Mouse (Mus musculus): ENCODE results near the gene Ctc1.

Ctc1 gene

DNA sequence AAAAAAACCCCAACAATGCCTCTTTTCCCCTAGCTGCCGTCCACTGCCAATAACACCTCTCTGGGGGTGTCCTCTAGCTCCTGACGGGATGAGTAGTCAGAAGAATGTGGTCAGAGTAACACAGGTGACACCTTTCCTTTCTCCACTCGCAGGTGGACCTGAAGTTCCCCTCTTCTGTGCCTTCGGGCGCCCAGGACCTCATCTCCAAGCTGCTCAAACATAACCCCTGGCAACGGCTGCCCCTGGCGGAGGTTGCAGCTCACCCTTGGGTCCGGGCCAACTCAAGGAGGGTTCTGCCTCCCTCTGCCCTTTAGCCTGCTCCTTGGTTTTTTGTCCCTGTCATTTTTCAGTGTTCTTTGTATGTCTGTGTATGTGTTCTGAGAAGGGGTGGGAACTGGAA lies 35.0 kb downstream of the Ctc1 start:
- no peak for DNase-seq (ENCODE audit: low spot score)

GRCm38 (mm10) chr11:69051771-69052170 lies 36.1 kb downstream of the Ctc1 start:
- no peak for DNase-seq (ENCODE audit: low spot score)

DNA sequence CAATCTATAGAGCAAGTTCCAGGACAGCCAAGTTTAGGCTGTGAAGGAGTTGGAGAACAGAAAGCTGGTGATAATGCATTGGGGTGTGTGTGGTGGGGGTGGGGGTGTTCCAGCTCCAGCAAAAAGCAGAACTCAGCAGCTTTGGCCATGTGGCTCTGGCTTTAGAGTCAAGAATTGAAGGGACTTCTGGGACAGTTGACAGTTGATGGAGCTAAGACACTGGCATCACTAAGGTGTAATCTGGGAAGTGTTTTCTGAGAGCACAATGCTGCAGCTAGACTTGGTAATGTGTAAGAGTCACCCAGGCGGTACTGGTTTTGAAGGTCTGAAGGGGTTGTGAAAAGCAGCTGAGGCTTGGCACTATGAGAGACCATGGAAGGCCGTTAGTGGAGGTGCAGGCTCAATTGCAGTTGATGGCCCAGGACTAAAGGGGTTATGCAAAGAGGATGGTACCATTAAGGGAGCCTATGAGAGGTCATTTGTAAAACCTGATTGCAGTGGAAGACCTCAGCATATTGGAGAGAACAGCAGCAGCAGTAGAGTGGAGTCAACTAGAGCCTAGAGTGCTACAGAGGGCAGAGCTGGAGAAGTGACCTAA lies 37.2 kb downstream of the Ctc1 start:
- no peak for DNase-seq (ENCODE audit: low spot score)

GRCm38 (mm10) chr11:69053848-69054247 lies 38.1 kb downstream of the Ctc1 start:
- no peak for DNase-seq (ENCODE audit: low spot score)

DNA sequence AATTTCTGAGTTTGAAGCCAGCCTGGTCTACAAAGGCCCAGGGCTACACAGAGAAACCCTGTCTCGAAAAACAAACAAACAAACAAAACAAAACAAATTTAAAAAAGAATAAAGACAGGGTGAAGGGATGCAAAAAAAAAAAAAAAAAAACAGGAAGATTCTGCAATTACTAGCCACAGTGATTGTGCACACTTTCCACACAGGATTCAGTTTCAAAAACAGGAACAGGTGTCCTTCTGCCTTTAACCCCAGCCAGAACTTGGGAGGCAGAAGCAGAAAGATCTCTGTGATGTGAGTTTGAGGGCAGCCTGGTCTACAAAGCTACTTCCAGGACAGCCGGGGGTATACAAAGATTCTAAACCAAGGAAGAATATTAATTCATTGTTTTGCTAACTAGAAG lies 42.6 kb downstream of the Ctc1 start:
- no peak for DNase-seq (ENCODE audit: low spot score)

GRCm38 (mm10) chr11:69058729-69059356 lies 43.1 kb downstream of the Ctc1 start:
- no peak for DNase-seq (ENCODE audit: low spot score)

GRCm38 (mm10) chr11:69059357-69059974 lies 43.8 kb downstream of the Ctc1 start, which contains the start of gene Borcs6:
Gene Borcs6, plus strand, starts transcription at chr11:69059717.
- peak; percentile 93 for DNase-seq (ENCODE audit: low spot score)

GRCm38 (mm10) chr11:69059975-69060411 lies 44.3 kb downstream of the Ctc1 start:
- DNase-seq (ENCODE audit: low spot score) = no peak

- peak; percentile 49 for DNase-seq (ENCODE audit: low spot score)
Observed at GRCm38 (mm10) chr11:69060448-69061254, 44.9 kb downstream of the Ctc1 start.

DNA sequence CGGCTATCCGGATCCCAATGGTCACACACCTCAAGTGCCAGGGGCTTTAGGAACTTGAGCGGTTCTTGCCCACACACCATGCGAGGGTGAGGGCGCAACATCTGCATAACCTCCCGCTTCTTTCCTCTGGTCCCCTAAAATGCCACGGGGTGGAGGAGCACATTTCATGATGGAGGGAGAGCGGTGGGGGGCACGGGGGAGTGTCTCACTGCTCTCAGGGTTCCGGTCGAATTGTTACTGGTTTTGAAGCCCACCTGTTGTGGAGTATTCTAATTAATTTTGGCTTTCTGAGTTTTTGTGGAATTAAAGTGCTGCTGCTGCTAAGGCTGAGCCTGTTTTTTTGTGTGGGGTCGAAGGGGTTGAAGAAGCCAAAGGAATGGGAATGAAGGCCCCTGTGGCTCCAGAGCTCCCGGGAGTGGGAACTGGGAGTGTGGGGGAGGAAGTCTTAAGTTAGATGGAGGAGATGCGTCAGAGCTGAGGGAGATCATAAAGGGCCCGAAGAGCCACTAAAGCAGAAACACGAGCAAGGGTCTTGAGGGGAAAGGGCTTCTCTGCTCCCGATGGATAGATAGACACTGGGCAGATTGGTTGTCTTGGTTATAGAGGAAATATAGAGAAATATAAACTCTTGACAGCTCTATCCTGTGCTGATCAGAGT lies 45.7 kb downstream of the Ctc1 start:
- DNase-seq (ENCODE audit: low spot score) = no peak

DNA sequence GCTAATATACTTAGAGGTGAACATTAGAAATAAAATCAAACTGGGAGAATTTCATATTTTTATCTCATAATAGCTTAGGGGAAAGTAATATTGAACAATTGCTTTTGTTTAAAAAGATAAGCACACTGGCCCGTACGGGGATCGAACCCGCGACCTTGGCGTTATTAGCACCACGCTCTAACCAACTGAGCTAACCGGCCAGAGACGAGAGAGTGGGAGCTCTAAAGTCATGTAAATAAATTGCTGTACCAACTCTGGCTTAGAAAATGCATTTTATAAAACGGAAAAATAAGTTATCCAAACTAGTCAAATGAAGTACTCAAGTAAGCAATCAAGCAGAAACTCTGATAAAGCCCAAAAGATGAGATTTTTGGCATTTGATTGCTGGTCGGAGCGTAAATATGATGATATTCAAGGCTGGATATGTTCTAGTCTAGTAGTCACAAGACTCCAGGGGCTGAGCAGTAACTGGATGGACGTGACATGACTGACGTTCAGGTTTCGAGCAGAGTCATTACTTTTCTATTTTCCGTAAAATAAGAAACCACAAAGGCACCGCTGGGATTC lies 46.6 kb downstream of the Ctc1 start:
- peak; percentile 57 for DNase-seq (ENCODE audit: low spot score)

GRCm38 (mm10) chr11:69062761-69063224 lies 47.1 kb downstream of the Ctc1 start:
- peak; percentile 94 for DNase-seq (ENCODE audit: low spot score)

DNA sequence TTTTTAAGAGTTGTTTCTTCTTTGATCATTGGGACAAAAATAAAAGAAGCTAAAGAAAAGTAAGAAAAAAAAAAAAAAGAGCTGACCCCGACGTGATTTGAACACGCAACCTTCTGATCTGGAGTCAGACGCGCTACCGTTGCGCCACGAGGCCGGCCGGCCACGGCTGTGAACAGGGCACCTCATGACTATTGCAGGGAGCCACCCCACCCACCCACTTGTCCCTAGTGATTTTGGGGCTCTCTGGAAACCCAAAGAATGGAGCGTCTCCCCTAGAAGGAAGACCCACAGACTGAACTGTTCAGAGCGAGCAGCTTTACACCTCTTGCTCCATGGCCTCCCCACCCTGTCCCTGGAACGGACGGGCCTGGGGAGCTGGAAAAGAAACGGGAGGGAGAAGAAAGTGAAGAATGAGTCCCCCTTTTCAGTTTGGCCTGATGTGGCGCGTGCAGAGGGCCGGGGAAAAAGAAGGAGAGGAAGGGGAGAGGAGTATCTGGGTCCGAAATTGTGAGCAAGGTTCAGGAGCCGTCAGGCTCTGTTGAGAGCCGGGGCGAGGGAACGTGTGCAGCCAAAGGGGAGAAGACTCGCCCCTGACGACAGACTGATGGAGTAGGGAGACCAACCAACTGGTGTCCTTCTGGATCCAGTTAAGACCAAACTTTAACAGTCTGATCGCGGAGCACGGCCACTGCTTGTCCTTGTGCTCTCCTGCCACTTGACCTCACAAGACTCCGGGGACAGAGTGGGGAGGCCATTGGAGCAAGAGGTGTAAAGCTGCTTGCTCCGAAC lies 47.9 kb downstream of the Ctc1 start:
- peak; percentile 82 for DNase-seq (ENCODE audit: low spot score)

GRCm38 (mm10) chr11:69064259-69065133 lies 48.8 kb downstream of the Ctc1 start:
- no peak for DNase-seq (ENCODE audit: low spot score)

DNA sequence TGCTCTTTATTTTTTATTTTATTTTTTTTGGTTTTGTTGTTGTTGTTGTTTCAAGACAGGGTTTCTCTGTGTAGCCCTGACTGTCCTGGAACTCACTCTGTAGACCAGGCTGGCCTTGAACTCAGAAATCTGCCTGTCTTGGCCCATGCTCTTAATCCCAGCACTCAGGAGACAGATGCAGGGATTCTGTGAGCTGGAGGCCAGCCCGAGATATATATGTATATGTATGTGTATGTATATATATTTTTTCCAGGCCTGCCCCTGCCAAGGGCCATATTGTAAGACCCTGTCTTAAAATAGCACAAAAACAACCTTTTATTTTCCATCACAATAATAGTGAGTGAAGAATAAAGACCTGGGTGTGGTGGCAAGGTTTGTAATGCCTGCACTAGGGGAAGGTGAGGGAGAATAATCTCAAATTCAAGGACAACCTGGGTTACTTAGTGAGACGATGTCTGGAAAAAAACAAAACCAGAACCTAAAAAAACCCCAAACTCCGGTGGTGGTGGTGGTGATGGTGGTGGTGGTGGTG lies 49.7 kb downstream of the Ctc1 start:
- no peak for DNase-seq (ENCODE audit: low spot score)

GRCm38 (mm10) chr11:69066163-69066861 lies 50.6 kb downstream of the Ctc1 start:
- DNase-seq (ENCODE audit: low spot score) = no peak

GRCm38 (mm10) chr11:69066956-69067355 lies 51.2 kb downstream of the Ctc1 start:
- peak; percentile 89 for DNase-seq (ENCODE audit: low spot score)

GRCm38 (mm10) chr11:69067601-69068000 lies 51.9 kb downstream of the Ctc1 start:
- DNase-seq (ENCODE audit: low spot score) = peak; percentile 48

DNA sequence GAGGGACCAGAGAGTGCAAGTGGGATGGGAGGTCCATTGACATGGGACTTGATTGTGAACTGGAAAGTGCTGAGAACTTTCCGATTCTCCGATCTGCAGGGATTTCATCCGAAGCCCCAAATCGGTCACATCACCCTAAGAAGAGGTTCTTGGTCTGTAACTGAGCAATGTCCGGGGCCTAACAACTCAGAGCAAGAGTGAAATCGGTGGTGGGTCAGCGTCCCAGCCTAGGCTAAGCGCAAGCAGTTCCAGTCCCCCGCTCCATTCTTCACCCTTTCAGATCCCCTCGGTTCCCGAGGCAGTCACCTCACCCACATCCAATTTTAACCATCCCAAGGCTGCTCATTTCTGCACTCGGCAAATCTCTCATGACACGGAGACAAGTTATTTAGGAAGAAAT lies 54.4 kb downstream of the Ctc1 start:
- no peak for DNase-seq (ENCODE audit: low spot score)
